Mouse (Mus musculus): ENCODE data around the gene Muc5b.

GRCm38 (mm10) chr7:141902269-141902729 is 63.4 kb downstream of the Muc5b start:
- no peak for TF ChIP-seq CTCF (IDR thresholded peaks at IDR 0.05 in 2 of 3, conservative IDR thresholded peaks at IDR 0.05 in 1 of 3; ENCODE audit: control insufficient read depth in 1 of 3, insufficient read depth in 1 of 3, low read depth in 2 of 3, low read length in 3 of 3, poor library complexity in 1 of 3, severe bottlenecking in 1 of 3)
- TF ChIP-seq MAZ (IDR thresholded peaks at IDR 0.05; ENCODE audit: low read depth, low read length) = peak; percentile 52; the same call in 1 of the 2 replicates
- peak in 1 of 2 experiments; percentile 44; a peak in 2 of 4 replicates for TF ChIP-seq EP300 (IDR thresholded peaks at IDR 0.05; ENCODE audit: low read depth in 1 of 2, low read length in 2 of 2)
- no peak for TF ChIP-seq CHD2 (IDR thresholded peaks at IDR 0.05; ENCODE audit: low read length)
- no peak for TF ChIP-seq MYC (IDR thresholded peaks at IDR 0.05; ENCODE audit: low read depth, low read length)
- TF ChIP-seq NELFE (IDR thresholded peaks at IDR 0.05; ENCODE audit: low read depth, low read length) = peak; percentile 91
- TF ChIP-seq POLR2A (IDR thresholded peaks at IDR 0.05; ENCODE audit: control insufficient read depth in 1 of 2, insufficient read depth in 1 of 2, low read depth in 1 of 2, low read length in 2 of 2, poor library complexity in 1 of 2) = peak; percentile 76 to 89
- peak; percentile 86 for TF ChIP-seq TBP (IDR thresholded peaks at IDR 0.05; ENCODE audit: low read depth, low read length)
- TF ChIP-seq UBTF (IDR thresholded peaks at IDR 0.05; ENCODE audit: borderline replicate concordance, insufficient read depth, low read depth, low read length) = no peak
- peak; percentile 87 for TF ChIP-seq POLR2AphosphoS2 (IDR thresholded peaks at IDR 0.05; ENCODE audit: low read length)
